Mouse (Mus musculus) layer of hippocampus, adult 2 months (tissue): ENCODE results near the gene Cadps2. TPM values are rescaled to one million over a fixed set of nuclear protein-coding genes. Genes with fewer than 3 reads are reported as not detected.

Experiments
- DNase-seq, 2 experiments: peaks; one replicate each; pipeline ENCODE4 v3.0.0; 2022; ENCODE audit warnings: low spot score in 2 of 2
- H3K27ac ChIP-seq: fragments of 200-600 bp; 2 replicates; pipeline ENCODE4 v1.8.1; 2022
- H3K4me3 ChIP-seq: fragments of 200-600 bp; 2 replicates; pipeline ENCODE4 v1.8.1; 2022; ENCODE audit warnings: mild to moderate bottlenecking
- CTCF ChIP-seq: fragments of 200-600 bp; conservative IDR thresholded peaks from 2 replicates; pipeline ENCODE4 v1.8.1; 2022; ENCODE audit warnings: antibody characterized with exemption, mild to moderate bottlenecking, moderate library complexity
- total RNA-seq, 2 experiments: library from RNA; stranded (reverse); gene quantifications; 2 replicates each; pipeline ENCODE4 v1.2.3; 2021

The Cadps2 gene
- total RNA-seq, 2 experiments from 2014 or later, result 81.1 to 81.7 TPM

DNA sequence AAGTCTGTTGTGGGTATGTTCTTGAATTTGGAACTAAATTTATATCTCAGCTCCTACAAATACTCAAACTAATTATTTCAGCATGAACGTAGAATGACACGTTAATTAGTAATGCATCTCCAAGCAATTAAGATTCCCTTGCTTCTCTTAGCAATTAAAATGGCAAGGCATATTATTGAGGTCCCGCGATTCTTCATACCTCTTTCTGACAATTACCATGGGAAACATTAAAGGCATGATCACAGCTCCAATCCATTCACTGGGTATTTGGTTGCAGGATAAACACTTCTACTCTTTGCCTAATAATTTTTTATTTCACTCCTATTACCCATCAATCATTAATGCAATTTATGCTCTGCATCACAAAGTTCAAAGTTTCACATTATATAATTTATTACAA, 371.3 kb downstream of the Cadps2 start:
- TF ChIP-seq CTCF, result no peak
- no peak for DNase-seq
- Histone ChIP-seq H3K4me3 (no peak overlapping the region), H3K27ac (no peak overlapping the region)

DNA sequence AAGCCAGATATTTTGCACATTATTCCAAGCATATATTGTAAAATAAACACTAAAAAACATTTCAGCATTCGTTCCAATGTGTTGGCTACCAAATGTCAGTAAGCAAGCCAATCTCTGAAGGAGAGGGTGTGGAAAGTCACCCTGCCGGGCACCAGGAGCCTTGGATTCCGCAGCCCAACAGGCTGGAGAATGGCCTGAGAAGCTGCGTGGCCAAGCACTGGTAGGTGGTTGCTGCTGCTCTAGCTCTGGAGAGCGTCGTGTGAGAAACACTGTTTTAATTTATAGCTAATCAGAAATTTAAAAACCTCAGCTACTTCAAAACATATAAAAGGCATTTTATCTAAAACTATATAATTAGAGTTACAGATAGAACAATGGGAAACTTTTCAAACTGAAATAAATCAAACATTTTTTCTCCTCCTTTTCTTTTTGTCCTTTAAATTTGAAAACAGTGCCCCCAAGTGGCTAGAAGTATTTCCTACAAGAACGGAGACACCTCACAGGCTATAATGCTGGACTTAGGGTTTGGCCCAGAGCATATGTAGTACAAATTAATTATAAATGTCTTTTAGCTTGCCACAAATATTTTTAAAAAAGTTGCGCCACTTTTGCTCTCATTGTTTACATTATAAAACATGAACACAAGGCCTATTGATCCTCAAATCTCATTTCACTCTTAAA, 376.5 kb downstream of the Cadps2 start:
- H3K4me3 ChIP-seq, result no peak overlapping the region
- TF ChIP-seq CTCF, result peak; percentile 84
- H3K27ac ChIP-seq, result no peak overlapping the region
- DNase-seq, result peak in 1 of 2 experiments; percentile 51

DNA sequence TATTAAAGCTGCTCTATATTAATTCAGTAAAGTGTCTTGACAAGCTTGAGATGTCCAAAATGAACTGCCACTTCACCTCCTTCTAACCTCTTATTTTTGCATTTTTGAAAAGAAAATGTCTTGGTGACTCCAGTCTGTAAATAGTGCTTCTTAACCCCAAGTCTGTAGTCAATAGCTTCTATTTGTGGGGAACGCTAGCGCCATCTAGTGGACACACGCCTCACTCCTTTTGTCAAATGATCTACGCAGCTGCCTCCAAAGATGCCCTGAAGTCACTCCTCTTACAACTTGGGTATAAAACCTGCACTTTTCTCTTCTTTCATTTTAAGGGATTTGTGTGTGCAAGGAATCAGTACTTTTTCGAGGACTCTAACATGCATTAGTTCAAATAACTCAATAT, 381.5 kb downstream of the Cadps2 start:
- Histone ChIP-seq H3K4me3 (no peak overlapping the region), H3K27ac (no peak overlapping the region)
- TF ChIP-seq CTCF, result peak; percentile 96
- DNase-seq, result peak; percentile 59 to 71

DNA sequence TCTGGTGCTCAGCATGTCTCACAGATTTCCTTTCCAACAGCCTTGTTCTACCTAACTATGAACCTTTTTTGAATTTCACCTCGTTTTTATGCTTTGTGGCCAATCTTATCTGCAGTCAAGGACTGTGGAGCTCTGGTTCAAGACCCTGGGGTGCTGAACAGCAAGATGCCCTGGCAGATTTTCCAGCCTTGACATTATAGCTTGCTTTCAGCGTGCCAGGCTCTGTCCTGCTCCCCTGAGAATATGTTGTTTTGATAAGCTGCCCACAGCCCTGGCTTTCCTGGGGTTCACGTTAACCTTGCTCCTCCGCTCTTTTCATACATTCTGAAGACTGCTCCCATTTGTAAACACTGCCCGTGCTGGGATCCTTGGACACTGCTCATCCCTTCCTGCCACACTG, 385.3 kb downstream of the Cadps2 start:
- H3K27ac ChIP-seq, result no peak overlapping the region
- no peak for TF ChIP-seq CTCF
- DNase-seq, result no peak
- H3K4me3 ChIP-seq, result no peak overlapping the region

DNA sequence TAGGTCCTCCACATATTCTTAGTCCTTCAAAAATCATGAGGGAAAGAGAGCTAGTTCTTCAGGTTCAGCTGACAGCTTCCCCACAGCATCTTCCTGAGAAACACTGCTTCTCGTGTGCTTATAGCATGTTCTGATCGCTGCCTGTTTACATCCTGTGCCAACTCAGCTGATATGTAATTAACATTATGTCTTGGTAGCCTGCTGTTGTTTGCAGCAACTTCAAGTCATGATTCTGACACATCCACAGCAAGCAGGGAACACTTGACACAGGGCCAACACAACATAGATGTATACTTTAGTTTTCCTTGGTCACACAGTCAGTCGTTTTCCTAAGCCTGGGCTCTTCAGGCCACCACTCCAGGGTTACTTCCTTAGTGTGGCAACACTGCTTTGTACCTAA, 399.3 kb downstream of the Cadps2 start:
- no peak for DNase-seq
- Histone ChIP-seq H3K4me3 (no peak overlapping the region), H3K27ac (no peak overlapping the region)
- TF ChIP-seq CTCF, result no peak

DNA sequence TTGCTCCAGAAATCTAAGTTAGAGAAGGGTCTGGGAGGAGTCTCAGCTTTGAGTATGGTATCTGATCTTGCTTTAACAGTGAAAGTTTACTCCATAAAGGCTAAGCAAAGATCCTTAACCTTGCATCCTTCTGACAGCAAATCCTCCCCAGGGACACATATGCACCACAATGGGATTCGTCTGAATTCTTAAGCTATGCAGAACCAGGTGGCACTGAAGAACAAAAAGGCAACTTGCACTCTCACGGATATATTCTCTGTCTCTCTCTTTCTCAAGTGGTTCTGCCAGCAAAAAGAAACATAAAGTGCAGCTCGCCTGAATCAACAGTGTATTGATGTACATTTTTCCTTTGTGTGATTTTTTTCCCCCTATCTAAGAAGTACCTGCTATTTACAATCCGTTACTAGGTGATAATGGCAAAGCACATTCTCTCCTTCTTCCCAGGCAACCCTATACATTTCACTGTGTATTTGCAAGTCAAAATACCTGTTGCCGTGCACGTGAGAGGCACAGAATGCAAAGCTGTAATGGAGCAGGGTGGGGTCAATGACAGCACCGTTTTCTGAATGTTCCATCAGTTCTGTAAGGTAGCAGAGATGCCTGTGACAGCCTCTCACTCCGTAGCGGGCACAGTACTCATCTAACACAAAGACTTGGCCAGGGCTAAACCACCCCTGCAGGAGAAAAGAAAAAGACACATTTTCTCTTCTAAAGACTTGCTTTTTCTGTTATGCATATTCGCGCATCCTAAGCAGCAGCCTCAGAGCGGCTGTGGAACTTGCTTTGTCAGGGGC, 428.8 kb downstream of the Cadps2 start:
- Histone ChIP-seq H3K27ac (no peak overlapping the region), H3K4me3 (no peak overlapping the region)
- DNase-seq, result no peak
- TF ChIP-seq CTCF, result no peak

DNA sequence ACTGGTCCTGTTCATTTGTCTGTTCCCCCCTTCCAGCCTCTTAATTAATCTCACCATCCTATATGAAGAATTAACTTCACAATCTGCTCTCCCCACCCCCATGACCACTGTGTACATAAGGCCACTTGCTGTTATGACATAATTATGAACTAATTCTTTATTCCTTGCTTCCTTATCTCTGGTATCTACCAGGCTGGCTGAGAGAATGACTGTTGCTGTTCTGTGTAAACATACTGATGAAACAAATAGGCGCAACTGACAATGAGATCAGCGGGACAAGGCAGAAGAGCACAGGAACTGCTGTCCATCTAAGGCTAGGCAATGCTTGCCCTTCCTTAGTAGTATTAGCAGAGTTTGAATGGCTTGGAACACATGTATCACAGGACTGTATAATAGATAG, 445.1 kb downstream of the Cadps2 start:
- no peak overlapping the region for H3K4me3 ChIP-seq
- no peak overlapping the region for H3K27ac ChIP-seq
- no peak for DNase-seq
- TF ChIP-seq CTCF, result no peak

DNA sequence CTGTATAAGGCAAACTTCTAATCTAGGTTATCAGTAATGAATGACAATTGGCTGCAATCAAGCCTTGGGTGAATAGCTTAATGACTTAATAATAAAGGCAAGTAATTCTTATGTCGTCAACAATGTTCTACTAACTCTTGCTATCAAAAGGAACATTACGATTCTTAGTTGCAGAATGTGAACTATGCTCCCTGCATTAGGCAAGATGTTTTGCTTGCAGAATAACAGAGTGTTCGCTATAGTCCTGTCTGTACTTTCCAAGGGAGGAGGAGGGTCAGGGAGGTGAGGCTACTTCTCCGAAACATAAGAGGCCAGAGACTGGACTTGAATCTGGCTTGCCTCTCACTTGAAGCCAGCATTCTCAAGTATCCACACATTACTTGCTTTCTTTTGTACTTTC, 446.5 kb downstream of the Cadps2 start:
- no peak for TF ChIP-seq CTCF
- no peak overlapping the region for H3K4me3 ChIP-seq
- DNase-seq, result no peak
- no peak overlapping the region for H3K27ac ChIP-seq

DNA sequence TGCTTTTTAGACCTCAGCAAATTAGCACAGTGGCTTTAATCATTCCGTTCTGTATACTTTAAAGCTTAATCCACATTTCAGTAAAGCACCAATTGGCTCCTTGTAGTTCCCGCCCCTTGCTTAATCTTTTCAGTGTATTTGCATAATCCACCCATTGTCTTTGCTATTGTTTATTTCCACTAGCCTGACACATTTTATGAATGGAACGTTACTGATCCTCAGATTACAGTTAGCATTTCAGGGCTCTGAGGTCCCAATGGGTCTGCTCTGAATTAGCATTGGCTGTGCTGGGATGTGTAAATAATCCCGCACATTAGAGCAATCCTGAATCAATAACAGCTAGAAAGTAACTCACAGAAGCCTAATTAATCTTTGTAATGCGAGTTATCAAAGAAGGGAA, 452.5 kb downstream of the Cadps2 start:
- no peak for TF ChIP-seq CTCF
- H3K4me3 ChIP-seq, result no peak overlapping the region
- no peak for DNase-seq
- no peak overlapping the region for H3K27ac ChIP-seq

DNA sequence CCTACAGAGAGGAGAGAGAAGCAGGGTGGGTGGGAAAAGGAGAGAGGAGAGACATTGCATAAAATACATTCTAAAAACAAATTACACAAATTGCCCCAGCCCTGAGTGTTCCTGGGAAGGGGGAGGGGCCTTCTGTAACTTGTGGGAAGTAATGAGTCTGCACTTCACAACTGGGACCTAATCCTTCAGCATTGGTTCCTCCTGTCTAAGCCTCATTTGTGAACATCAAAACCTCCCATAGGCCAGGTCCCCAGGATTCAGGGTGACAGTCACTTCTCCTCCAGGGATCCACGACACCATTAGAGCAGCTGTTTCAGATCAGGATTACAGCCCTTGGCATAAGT, 456.2 kb downstream of the Cadps2 start:
- TF ChIP-seq CTCF, result no peak
- DNase-seq, result no peak
- peak overlapping the region; percentile 38; the same call in 1 of the 2 replicates for H3K4me3 ChIP-seq
- no peak overlapping the region for H3K27ac ChIP-seq

DNA sequence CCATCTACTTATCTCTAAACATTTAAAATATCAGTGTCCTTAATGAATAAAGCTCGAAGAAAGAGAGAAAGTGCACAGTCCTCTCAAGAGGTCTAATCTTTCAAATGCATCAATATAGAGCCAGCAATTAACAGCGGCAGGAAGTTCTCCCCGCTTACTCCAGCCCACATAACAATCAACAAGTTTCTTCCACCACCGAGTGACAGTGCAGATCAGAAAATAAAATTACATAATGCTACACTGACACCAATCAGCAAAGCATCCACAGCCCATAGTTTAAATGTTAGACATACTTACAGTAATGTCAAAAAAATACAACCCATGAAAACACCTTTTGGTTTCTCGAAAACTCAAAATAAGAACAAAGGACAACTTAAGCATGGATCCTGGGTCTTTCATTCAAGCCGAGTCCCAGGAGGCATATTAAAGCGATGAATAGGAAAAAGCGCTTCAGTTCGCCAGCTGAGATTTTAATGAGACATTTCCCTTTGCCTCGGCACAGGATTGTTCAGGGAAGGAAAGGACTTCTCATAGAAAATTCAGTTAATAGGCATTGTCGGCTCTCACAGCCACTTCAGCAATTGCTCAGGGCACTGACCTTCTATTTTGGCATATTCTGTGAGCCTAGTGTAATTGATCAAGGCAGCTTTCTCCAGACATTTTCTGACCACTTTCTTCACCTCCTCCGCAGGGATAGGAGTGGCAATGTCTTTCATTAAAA, 456.8 kb downstream of the Cadps2 start:
- no peak for TF ChIP-seq CTCF
- Histone ChIP-seq H3K4me3 (peak overlapping the region; percentile 38), H3K27ac (peak overlapping the region; percentile 44; the same call in 1 of the 2 replicates)
- DNase-seq, result no peak

DNA sequence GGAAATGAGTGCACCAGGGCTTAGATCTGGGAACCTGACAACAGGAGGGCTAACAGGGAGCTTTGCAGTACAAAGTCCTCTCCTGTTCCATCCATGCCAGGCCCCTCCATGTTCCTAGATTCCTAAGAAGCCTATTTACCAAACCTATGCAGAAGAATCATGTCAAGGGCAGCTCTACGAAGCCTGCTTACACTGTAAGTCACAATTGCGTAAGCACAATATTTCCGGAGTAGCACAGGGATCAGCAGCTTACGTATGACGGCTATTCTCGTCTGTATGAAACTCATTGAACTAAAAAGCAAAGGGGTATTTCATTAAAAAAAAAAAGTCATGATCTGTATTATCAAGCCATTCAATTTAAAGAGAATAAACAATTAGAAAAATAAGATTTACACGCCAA, 462.9 kb downstream of the Cadps2 start:
- Histone ChIP-seq H3K27ac (no peak overlapping the region), H3K4me3 (no peak overlapping the region)
- TF ChIP-seq CTCF, result no peak
- no peak for DNase-seq

DNA sequence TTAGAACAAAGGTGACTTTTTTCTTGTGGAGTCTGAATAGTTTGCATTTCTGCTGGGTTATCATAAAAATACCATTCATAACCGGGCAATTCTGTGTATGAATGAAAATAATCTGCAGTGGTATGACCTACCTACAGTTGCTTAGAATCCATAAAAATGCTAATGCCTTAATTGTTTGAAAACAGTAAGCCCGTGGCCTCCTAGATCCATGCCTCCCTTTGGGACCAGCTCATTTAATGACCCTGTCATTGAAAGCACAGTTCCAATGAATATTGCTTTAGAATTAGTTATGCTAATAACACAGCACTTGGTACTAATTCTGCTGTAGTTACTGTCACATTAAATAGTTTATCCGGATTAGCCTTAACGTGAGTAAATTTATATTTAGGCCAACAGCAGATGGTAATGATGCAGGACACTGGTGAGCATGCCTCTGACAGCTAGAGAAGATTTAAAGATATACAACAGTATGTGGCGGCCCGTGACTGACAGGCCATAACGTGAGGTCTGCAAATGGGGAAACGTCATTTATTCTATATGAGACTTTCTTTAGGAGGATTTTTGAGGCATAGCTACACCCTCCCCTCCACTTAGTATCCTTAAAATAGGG, 477.3 kb downstream of the Cadps2 start:
- TF ChIP-seq CTCF, result no peak
- no peak for DNase-seq
- no peak overlapping the region for H3K4me3 ChIP-seq
- no peak overlapping the region for H3K27ac ChIP-seq

DNA sequence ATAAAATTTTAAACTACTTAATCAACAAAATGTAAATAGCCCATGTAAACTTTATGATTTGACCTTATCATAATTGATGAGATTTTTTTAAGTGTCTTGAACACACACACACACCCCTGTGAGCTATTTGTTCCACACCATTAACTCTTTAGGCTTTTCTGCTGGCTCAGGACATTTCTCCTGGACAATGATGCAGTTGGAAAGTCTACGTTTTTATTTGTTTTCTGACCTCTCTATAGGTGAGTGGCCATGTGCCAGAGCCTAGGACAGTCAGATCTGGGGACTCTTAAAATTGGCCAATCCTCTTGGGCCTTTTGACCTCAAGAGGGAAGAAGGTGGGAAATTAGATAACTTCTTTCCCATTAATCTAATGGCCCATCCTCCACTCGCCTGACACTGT, 478.6 kb downstream of the Cadps2 start:
- no peak for TF ChIP-seq CTCF
- no peak overlapping the region for H3K27ac ChIP-seq
- DNase-seq, result no peak
- H3K4me3 ChIP-seq, result no peak overlapping the region
